Mouse (Mus musculus) gastrocnemius, postnatal 14 days (tissue): ENCODE measurements at regions not wholly inside any gene's neighbourhood (a gene's known extent, or its start where the extent isn't known, plus 50 kb on each side); places are given as distances from the start of the nearest gene placed in this dataset.
A peak's percentile ranks its signal among the peaks of the same experiment; 100 is the strongest.
"Not testable (repeated sequence)": the region's sequence is repeated elsewhere in the genome, so short reads cannot be mapped to it uniquely, and the experiment has no call there.

Experiments
- DNase-seq: peaks from one replicate; pipeline ENCODE4 v3.0.0; 2021; ENCODE audit warnings: mixed read lengths
- intact Hi-C: fragments of 180-260 bp; cut with DNase I; formaldehyde crosslinking; loops from one replicate; pipeline ENCODE4 v1.15.1; 2025; ENCODE audit warnings: low total_unique reads

DNA sequence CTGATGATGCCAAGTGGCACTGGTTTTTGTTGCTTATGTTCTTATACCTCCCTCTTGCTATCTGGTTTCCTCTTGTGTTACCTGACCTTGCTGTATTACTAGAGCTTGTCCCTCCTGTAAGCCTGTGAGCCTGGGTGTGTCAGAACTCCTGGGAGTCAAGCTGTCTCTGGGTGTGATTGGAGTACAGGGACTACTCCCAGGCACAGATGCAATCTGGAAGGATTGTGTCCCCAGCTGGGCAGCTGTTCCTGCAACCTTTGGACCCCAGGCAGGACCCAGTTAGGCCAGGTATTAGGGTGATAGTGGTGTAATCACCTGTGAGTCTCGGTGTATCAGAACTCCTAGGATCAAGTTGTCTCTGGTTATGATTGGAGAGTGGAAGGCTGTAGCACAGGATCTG, 97.4 kb upstream of the Dock11 start:
- DNase-seq = no peak
- intact Hi-C loops = no loop called here

DNA sequence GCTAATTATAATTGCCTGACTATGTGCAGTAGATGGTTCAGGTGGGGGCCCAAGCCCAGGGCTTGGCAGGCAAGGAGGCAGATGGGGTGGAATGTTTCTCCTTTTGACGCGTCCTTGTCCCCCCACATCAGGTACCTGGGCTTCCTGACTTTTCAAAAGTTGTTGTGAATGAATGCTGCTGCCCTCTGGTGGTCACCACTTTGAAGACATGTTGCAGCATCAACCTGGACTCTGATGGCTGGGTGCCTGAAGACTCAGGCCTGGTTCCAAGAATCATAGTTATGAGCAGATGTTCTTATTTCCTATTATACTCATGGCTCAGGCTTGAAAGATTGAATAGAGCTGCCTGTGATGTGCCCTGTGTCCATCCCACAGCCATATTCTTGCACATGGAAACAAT, 75.4 kb upstream of the Dock11 start:
- intact Hi-C loops = no loop called here
- peak; percentile 17 for DNase-seq

DNA sequence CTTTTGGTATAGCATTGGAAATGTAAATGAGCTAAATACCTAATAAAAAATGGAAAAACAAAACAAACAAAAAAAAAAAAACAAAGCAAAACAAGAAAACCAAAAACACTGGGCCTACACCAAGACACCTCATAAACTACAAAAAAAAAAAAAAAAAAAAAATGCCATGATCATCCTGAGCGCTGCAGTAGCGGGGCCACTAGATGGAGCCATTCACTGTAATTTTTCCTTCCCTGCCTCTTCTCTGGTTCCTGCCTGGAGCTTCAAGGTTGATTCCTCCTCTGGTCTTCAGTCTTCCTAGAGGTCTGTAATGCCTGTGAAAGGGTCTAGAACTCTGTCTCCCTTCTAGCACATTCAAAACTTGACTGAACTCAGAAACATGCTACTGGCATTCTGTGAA, 54.2 kb upstream of the Dock11 start:
- peak; percentile 3 for DNase-seq
- intact Hi-C loops = not testable (repeated sequence)

GRCm38 (mm10) chrX:35838064-35838463, 50.6 kb upstream of the Dock11 start:
- intact Hi-C loops = loop anchor here (5.0 kb wide), 1 partner anchor 159 kb away; no protein-coding TSS in a partner anchor
- DNase-seq = no peak
